Mouse (Mus musculus) brain, embryonic 14.5 days (tissue): ENCODE measurements at regions not wholly inside any gene's neighbourhood (a gene's known extent, or its start where the extent isn't known, plus 50 kb on each side); places are given as distances from the start of the nearest gene placed in this dataset.

Experiments
- CTCF ChIP-seq: fragments of 200-500 bp; IDR thresholded peaks from 2 replicates; pipeline ENCODE4 v1.5.1; 2012; ENCODE audit warnings: inconsistent platforms, mild to moderate bottlenecking, moderate library complexity, borderline replicate concordance; ENCODE audit not compliant: insufficient read depth, insufficient read length; ENCODE audit errors: extremely low read depth
- POLR2A ChIP-seq: fragments of 200-500 bp; IDR thresholded peaks from 2 replicates; pipeline ENCODE4 v1.6.1; 2012; ENCODE audit warnings: mild to moderate bottlenecking, inconsistent platforms, borderline replicate concordance; ENCODE audit not compliant: poor library complexity, insufficient read depth, insufficient read length, severe bottlenecking; ENCODE audit errors: extremely low read depth

DNA sequence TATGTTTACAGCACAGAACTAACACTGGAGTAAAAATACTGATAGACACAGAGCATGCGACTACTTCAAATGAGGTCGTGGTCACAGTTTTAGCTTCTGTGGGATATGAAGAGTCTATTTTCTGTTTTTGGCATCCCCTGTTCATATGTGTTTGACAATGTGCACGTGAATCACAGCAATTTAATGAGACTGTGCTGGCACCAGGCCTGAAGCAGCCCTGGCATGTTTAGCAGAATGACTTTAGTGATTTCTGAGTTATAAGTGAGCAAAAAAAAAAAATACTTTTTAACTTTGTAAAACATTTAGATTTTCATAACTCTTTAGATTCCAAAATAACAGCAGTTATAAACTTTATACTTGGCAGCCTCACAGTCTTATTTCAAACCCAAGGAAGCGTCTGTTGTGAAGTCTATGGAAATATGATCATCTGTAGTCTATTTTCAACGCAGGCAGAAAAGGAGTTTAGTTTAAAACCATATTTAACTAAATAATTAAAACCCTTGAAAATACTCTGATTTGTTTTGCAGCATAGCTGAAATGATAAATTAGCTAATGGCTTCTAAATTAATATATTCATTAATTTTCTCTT lies 108.5 kb downstream of the Slitrk1 start:
- no peak for TF ChIP-seq POLR2A
- no peak for TF ChIP-seq CTCF
